Comparison of ENCODE assay signal across 7 mouse cellular contexts in the genomic region with DNA sequence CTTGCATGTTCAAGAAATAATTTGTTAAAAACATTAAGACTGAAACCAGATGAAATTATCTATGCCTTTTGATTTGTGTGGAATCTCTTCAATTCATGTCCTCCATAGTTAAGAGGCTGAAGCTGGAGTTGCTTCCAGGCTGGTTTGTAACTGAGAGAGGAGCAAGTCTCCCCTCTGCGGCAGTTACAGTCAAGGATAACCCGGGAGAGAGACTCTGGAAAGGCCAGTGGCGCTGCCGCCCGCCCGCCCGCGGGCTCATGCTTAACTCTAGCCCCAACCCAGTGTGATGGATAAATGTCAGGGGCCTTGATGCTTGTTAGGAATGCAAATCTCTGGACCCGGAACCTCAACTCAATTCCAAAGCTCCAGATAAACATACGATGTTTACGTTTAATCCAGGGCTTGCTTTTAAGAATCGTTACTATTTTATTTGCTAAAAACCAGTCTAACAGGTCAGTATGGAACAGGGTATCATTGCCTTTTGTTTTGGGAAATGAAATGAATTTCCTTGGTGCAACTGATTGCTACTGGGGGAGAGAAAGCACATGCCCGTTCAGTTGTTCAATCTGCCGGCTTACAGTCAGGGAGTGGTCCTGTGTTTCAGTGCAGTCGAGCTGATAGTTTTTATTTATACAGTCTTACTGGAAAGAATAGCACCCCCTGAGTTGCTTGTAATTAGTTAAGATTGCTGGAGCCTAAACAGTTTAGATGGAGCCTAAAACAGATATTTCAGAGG. TPM values are rescaled to one million over a fixed set of nuclear protein-coding genes. Genes with fewer than 3 reads are reported as not detected.
DNase-seq lines count a peak whose midpoint lies in the region; ATAC-seq lines count a peak whose summit lies in the region.

No protein-coding gene starts in this region.

- no peak overlapping the region for H3K4me3 ChIP-seq in lung, embryonic 15.5 days
- H3K4me3 ChIP-seq in stomach, embryonic 16.5 days (replicated peaks; ENCODE audit: low read length), result peak overlapping the region; percentile 4; the same call in 1 of the 2 replicates

- DNase-seq in lung, postnatal 4 days, result no peak
- DNase-seq in embryo, embryonic 11 days, result peak; percentile 52
- peak; percentile 11 to 22 for DNase-seq in layer of hippocampus, postnatal 25 days (ENCODE audit: extremely low spot score in 1 of 2, low spot score in 1 of 2)
- DNase-seq in gastrocnemius, postnatal 4 days (ENCODE audit: low spot score in 2 of 2), result no peak
- no peak for DNase-seq in B cell, adult 2 months

- no peak overlapping the region for H3K27ac ChIP-seq in lung, embryonic 15.5 days
- H3K27ac ChIP-seq in stomach, embryonic 16.5 days (ENCODE audit: low read length), result peak overlapping the region; percentile 81

- peaks cover 9% of the 10 kb centered on the region; the same call in 1 of the 2 replicates for H3K4me1 ChIP-seq in lung, embryonic 15.5 days
- H3K4me1 ChIP-seq in stomach, embryonic 16.5 days (ENCODE audit: control insufficient read depth, insufficient read depth, low read length), result 0 out of 2 replicates have a peak, but pooled peaks cover 10% of the 10 kb centered on the region

- no peak for ATAC-seq in lung, embryonic 15.5 days (ENCODE audit: borderline replicate concordance, extremely low read depth, low FRiP score, low TSS enrichment)
- ATAC-seq in stomach, embryonic 16.5 days (ENCODE audit: insufficient read depth, low FRiP score), result no peak

- H3K9ac ChIP-seq in lung, embryonic 15.5 days, result no peak overlapping the region
- no peak overlapping the region; the same call in 1 of the 2 replicates for H3K9ac ChIP-seq in stomach, embryonic 16.5 days (ENCODE audit: low read length)

- WGBS in lung, embryonic 15.5 days, result 35% methylated on average over 15 of the region's 15 CpGs
- 38% methylated on average over 15 of the region's 15 CpGs for WGBS in stomach, embryonic 16.5 days

- peak overlapping the region; percentile 40 for H3K4me2 ChIP-seq in lung, embryonic 15.5 days
- H3K4me2 ChIP-seq in stomach, embryonic 16.5 days (ENCODE audit: low read depth, low read length), result peak overlapping the region; percentile 23

- no peaks in the 10 kb centered on the region for H3K27me3 ChIP-seq in lung, embryonic 15.5 days
- H3K27me3 ChIP-seq in stomach, embryonic 16.5 days (ENCODE audit: control insufficient read depth, insufficient read depth, low read length), result no peaks in the 10 kb centered on the region

- H3K9me3 ChIP-seq in lung, embryonic 15.5 days, result no peaks in the 10 kb centered on the region
- H3K9me3 ChIP-seq in stomach, embryonic 16.5 days (replicated peaks; ENCODE audit: control insufficient read depth, low read length), result no peaks in the 10 kb centered on the region

- H3K36me3 ChIP-seq in lung, embryonic 15.5 days, result no peaks in the 10 kb centered on the region
- H3K36me3 ChIP-seq in stomach, embryonic 16.5 days (ENCODE audit: control insufficient read depth, insufficient read depth, low read length), result no peaks in the 10 kb centered on the region

RNA-seq across cellular contexts. Expression of a gene that starts 0.9 kb away (rescaled TPM):
- 0.81 and 0.89 TPM in 2 replicates for polyA plus RNA-seq in lung, embryonic 15.5 days (2015; fragmentation: Nextera tagmentation; extraction: Ambion mirVana)
- 100 to 1,000 TPM; 121 to 133 TPM for total RNA-seq in layer of hippocampus, postnatal 25 days (2021)
- polyA plus RNA-seq in stomach, embryonic 16.5 days (2015; fragmentation: Nextera tagmentation; extraction: Ambion mirVana), result 1.7 and 2.0 TPM in 2 replicates
- 10 to 100 TPM; 58.8 to 60.4 TPM for total RNA-seq in gastrocnemius, postnatal 4 days (2021)

Comparison
In these comparisons a context has a peak if more than half of its experiments do, and no peak if none do; other contexts are left out.
1. DNase-seq: peak in embryo, embryonic 11 days (single experiment) and layer of hippocampus, postnatal 25 days (2 of 2); none in lung, postnatal 4 days (0 of 2), gastrocnemius, postnatal 4 days (0 of 2) and B cell, adult 2 months (0 of 2).